Mouse (Mus musculus): ENCODE data around the gene Gm45837. TPM values are rescaled to one million over a fixed set of nuclear protein-coding genes. Genes with fewer than 3 reads are reported as not detected.

The Gm45837 gene
- polyA plus RNA-seq, 1 experiment from 2014 or later: not detected

GRCm38 (mm10) chr7:101394569-101394968 is 16.1 kb upstream of the Gm45837 start:
- Histone ChIP-seq H3K27ac (no peak overlapping the region), H3K9me3 (no peaks in the 10 kb centered on the region), H3K27me3 (replicated peaks) (no peaks in the 10 kb centered on the region), H3K4me3 (no peak overlapping the region), H3K4me2 (replicated peaks) (no peak overlapping the region), H3K9ac (no peak overlapping the region), H3K36me3 (no peaks in the 10 kb centered on the region), H3K4me1 (peaks cover 8% of the 10 kb centered on the region; the same call in 1 of the 2 replicates)
- WGBS: 58% methylated on average over 3 of the region's 3 CpGs
- no peak for ATAC-seq (ENCODE audit: low FRiP score, low read depth)

GRCm38 (mm10) chr7:101395471-101395870 is 15.2 kb upstream of the Gm45837 start:
- H3K9ac ChIP-seq: no peak overlapping the region
- ATAC-seq (ENCODE audit: low FRiP score, low read depth): no peak
- H3K9me3 ChIP-seq: no peaks in the 10 kb centered on the region
- H3K4me1 ChIP-seq: peaks cover 8% of the 10 kb centered on the region; the same call in 1 of the 2 replicates
- H3K27me3 ChIP-seq (replicated peaks): no peaks in the 10 kb centered on the region
- H3K36me3 ChIP-seq: no peaks in the 10 kb centered on the region
- no peak overlapping the region for H3K4me3 ChIP-seq
- H3K27ac ChIP-seq: no peak overlapping the region
- WGBS: 90% methylated on average over 2 of the region's 2 CpGs
- H3K4me2 ChIP-seq (replicated peaks): no peak overlapping the region

DNA sequence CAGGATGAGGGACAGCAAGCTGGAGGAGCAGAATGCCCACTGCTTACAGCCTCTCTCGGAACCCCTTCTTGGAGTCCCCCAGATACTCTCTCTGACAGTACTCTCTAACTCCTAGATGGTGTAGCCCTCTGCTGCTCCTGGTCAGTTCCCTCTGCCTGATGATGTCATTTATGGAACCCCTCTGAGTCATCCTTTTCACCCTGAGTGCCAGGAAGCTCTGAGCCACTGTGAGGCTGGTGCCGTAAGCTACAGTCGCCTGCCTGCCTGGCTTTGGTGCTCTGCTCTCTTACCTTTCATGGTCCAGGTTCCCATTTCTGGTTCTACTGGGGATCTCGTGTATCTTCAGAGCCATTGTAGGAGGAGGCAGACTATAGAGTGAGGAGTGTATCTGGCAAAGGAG is 13.5 kb upstream of the Gm45837 start:
- WGBS: 84% methylated on average over 4 of the region's 4 CpGs
- no peak for ATAC-seq (ENCODE audit: low FRiP score, low read depth)
- Histone ChIP-seq H3K9ac (no peak overlapping the region), H3K27ac (no peak overlapping the region), H3K27me3 (replicated peaks) (no peaks in the 10 kb centered on the region), H3K36me3 (no peaks in the 10 kb centered on the region), H3K4me3 (no peak overlapping the region), H3K9me3 (no peaks in the 10 kb centered on the region), H3K4me1 (peaks cover 8% of the 10 kb centered on the region; the same call in 1 of the 2 replicates), H3K4me2 (replicated peaks) (no peak overlapping the region)

DNA sequence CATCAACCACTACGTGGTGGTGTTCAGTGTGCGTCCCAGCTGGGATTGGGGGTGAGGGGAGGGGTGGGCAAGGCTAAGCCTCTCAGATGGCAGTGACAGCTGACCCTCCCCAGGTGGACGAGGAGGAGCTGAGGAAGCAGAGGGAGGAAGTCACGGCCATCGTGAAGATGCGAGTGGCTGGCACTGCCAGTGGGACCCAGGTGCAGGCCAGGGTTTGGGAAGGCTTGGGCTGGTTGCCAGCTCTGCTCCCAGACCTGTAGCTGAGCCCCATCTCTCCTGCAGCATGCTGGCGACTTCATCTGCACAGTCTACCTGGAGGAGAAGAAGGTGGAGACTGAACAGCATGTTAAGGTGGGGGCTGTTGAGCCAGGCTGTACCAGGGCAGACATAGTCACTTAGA is 9.2 kb upstream of the Gm45837 start:
- no peak overlapping the region for H3K4me3 ChIP-seq
- H3K27ac ChIP-seq: no peak overlapping the region
- ATAC-seq (ENCODE audit: low FRiP score, low read depth): no peak
- no peak overlapping the region for H3K9ac ChIP-seq
- H3K9me3 ChIP-seq: no peaks in the 10 kb centered on the region
- H3K27me3 ChIP-seq (replicated peaks): no peaks in the 10 kb centered on the region
- H3K4me1 ChIP-seq: no peaks in the 10 kb centered on the region
- no peaks in the 10 kb centered on the region for H3K36me3 ChIP-seq
- WGBS: 89% methylated on average over 7 of the region's 7 CpGs
- H3K4me2 ChIP-seq (replicated peaks): no peak overlapping the region

GRCm38 (mm10) chr7:101403831-101404230 is 6.9 kb upstream of the Gm45837 start:
- Histone ChIP-seq H3K36me3 (no peaks in the 10 kb centered on the region), H3K4me3 (no peak overlapping the region), H3K27ac (no peak overlapping the region), H3K4me1 (no peaks in the 10 kb centered on the region), H3K9me3 (no peaks in the 10 kb centered on the region), H3K4me2 (replicated peaks) (no peak overlapping the region), H3K9ac (no peak overlapping the region), H3K27me3 (replicated peaks) (no peaks in the 10 kb centered on the region)
- WGBS: 94% methylated on average over 5 of the region's 5 CpGs
- ATAC-seq (ENCODE audit: low FRiP score, low read depth): no peak

- ATAC-seq (ENCODE audit: low FRiP score, low read depth): 0 out of 2 replicates have a peak, but pooled peaks have one; percentile 2
- H3K9ac ChIP-seq: no peak overlapping the region
- no peak overlapping the region for H3K27ac ChIP-seq
- no peak overlapping the region for H3K4me3 ChIP-seq
- H3K4me2 ChIP-seq (replicated peaks): no peak overlapping the region
- H3K36me3 ChIP-seq: no peaks in the 10 kb centered on the region
- H3K27me3 ChIP-seq (replicated peaks): peaks cover 9% of the 10 kb centered on the region; the same call in 1 of the 2 replicates
- peaks cover 16% of the 10 kb centered on the region for H3K4me1 ChIP-seq
- no peaks in the 10 kb centered on the region for H3K9me3 ChIP-seq
Measured at GRCm38 (mm10) chr7:101412796-101413195, 2.1 kb downstream of the Gm45837 start.

GRCm38 (mm10) chr7:101414209-101414608 is 3.5 kb downstream of the Gm45837 start:
- H3K4me2 ChIP-seq (replicated peaks): no peak overlapping the region
- no peak overlapping the region for H3K9ac ChIP-seq
- H3K9me3 ChIP-seq: no peaks in the 10 kb centered on the region
- H3K27me3 ChIP-seq (replicated peaks): peaks cover 17% of the 10 kb centered on the region; the same call in 1 of the 2 replicates
- no peak overlapping the region for H3K4me3 ChIP-seq
- 48% methylated on average over 4 of the region's 4 CpGs for WGBS
- H3K4me1 ChIP-seq: peaks cover 16% of the 10 kb centered on the region
- H3K36me3 ChIP-seq: no peaks in the 10 kb centered on the region
- H3K27ac ChIP-seq: no peak overlapping the region
- ATAC-seq (ENCODE audit: low FRiP score, low read depth): no peak

- no peaks in the 10 kb centered on the region for H3K9me3 ChIP-seq
- no peak overlapping the region for H3K27ac ChIP-seq
- peaks cover 16% of the 10 kb centered on the region for H3K4me1 ChIP-seq
- ATAC-seq (ENCODE audit: low FRiP score, low read depth): peak; percentile 64
- 26% methylated on average over 7 of the region's 7 CpGs for WGBS
- no peak overlapping the region for H3K9ac ChIP-seq
- no peaks in the 10 kb centered on the region for H3K36me3 ChIP-seq
- H3K27me3 ChIP-seq (replicated peaks): peaks cover 18% of the 10 kb centered on the region; the same call in 1 of the 2 replicates
- H3K4me3 ChIP-seq: no peak overlapping the region
- H3K4me2 ChIP-seq (replicated peaks): peak overlapping the region; percentile 12; the same call in 1 of the 2 replicates
Measured at GRCm38 (mm10) chr7:101414661-101415511, 4.2 kb downstream of the Gm45837 start.

DNA sequence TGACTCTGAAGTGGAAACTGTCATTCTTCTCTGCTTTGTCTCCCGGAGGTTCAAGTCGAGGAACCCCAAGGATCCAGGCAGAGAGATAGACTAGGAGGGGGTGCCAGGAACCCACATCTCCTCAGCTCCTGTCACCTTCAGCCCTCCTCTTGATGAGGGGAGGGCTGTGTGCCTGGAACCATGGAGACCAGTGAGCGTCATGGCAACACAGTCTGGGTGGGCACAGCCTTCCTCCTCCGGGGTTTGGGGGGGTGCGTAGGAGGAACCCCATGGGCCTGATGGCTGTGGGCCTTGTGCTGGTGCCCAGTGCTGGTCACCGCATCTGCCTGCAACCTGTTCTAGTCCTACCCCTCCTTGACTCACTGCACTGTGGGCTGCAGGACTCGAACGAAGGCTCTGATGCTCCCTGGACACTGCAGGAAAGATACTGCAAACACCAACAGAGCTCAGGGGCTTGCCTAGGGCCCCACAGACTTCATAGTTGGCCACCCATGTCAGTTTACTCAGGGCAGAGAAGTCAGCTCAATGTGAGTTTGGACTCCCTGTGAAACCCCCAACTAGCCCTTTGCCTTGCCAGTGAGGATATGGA is 4.9 kb downstream of the Gm45837 start:
- Histone ChIP-seq H3K9ac (no peak overlapping the region), H3K27me3 (replicated peaks) (peaks cover 25% of the 10 kb centered on the region), H3K36me3 (no peaks in the 10 kb centered on the region), H3K4me1 (peaks cover 19% of the 10 kb centered on the region), H3K27ac (no peak overlapping the region), H3K4me2 (replicated peaks) (peak overlapping the region; percentile 12; the same call in 1 of the 2 replicates), H3K4me3 (no peak overlapping the region), H3K9me3 (no peaks in the 10 kb centered on the region)
- WGBS: 42% methylated on average over 8 of the region's 8 CpGs
- peak; percentile 30; the same call in 1 of the 2 replicates for ATAC-seq (ENCODE audit: low FRiP score, low read depth)

DNA sequence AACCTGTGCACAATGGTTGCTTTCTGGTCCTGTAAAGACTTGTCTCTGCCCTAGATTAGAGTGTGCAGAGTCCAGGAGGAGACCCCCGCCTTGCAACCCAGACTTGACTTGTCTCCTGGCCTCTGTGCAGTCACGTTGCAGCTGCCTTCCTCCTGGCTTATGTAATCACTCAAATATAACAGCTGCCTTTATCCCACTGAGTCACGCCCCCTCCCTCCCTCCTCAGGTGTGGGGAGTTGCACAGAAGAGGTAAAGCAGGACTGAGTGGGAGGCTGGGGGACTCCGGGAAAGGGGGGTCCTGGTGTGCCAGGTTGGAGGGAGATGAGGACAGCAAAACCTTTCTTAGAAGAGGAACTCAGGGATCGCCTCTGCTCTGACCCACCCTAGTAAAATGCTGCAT is 5.7 kb downstream of the Gm45837 start:
- H3K27ac ChIP-seq: no peak overlapping the region

GRCm38 (mm10) chr7:101419013-101419770 is 8.5 kb downstream of the Gm45837 start:
- no peak overlapping the region for H3K9ac ChIP-seq
- 4% methylated on average over 27 of the region's 27 CpGs for WGBS
- H3K4me3 ChIP-seq: no peak overlapping the region
- H3K36me3 ChIP-seq: no peaks in the 10 kb centered on the region
- no peak for ATAC-seq (ENCODE audit: low FRiP score, low read depth)
- H3K27me3 ChIP-seq (replicated peaks): peaks cover 37% of the 10 kb centered on the region
- no peak overlapping the region for H3K27ac ChIP-seq
- peak overlapping the region; percentile 38 for H3K4me2 ChIP-seq (replicated peaks)
- H3K4me1 ChIP-seq: peaks cover 19% of the 10 kb centered on the region
- H3K9me3 ChIP-seq: no peaks in the 10 kb centered on the region

More for the DNA sequence above, 5.7 kb downstream of the Gm45837 start:
- Histone ChIP-seq H3K9ac (no peak overlapping the region), H3K36me3 (no peaks in the 10 kb centered on the region), H3K9me3 (no peaks in the 10 kb centered on the region), H3K4me2 (replicated peaks) (no peak overlapping the region), H3K4me3 (no peak overlapping the region), H3K27me3 (replicated peaks) (peaks cover 31% of the 10 kb centered on the region), H3K4me1 (peaks cover 19% of the 10 kb centered on the region)
- no peak for ATAC-seq (ENCODE audit: low FRiP score, low read depth)
- WGBS: 66% methylated on average over 5 of the region's 5 CpGs

GRCm38 (mm10) chr7:101421529-101421928 is 10.8 kb downstream of the Gm45837 start, which contains the start of gene Pde2a:
Gene Pde2a, plus strand, starts transcription at chr7:101421691.
- Histone ChIP-seq H3K4me3 (peak within 1 kb of the TSS; percentile 15; the same call in 1 of the 2 replicates), H3K27ac (no peak within 1 kb of the TSS), H3K9ac (peak within 1 kb of the TSS; percentile 21; the same call in 1 of the 2 replicates), H3K4me2 (replicated peaks) (peak within 1 kb of the TSS; percentile 49), H3K4me1 (0 out of 2 replicates have a peak, but pooled peaks cover 3% of the 10 kb centered on the region), H3K9me3 (no peaks in the 10 kb centered on the region), H3K36me3 (no peaks in the 10 kb centered on the region), H3K27me3 (replicated peaks) (peaks cover 37% of the 10 kb centered on the region)
- WGBS: 15% methylated on average over 6 of the region's 6 CpGs
- no peak for ATAC-seq (ENCODE audit: low FRiP score, low read depth)

Data from neural tube, embryonic 12.5 days (tissue).